Mouse (Mus musculus) testis, postnatal 14 days (tissue): Measurements from ENCODE around the gene Gm12887.

ENCODE experiments used
- DNase-seq: peaks from one replicate; pipeline ENCODE4 v3.0.0; 2021; ENCODE audit warnings: low spot score

Gm12887 gene

GRCm38 (mm10) chr4:121622003-121622402 is at the start of gene Gm12887:
TSS of gene Gm12887 (minus strand) at chr4:121622103.
- no peak for DNase-seq

GRCm38 (mm10) chr4:121657040-121657439 is 35.1 kb upstream of the Gm12887 start:
- DNase-seq, result no peak
